Mouse (Mus musculus): ENCODE measurements around the gene Fam20c. TPM values are rescaled to one million over a fixed set of nuclear protein-coding genes. Genes with fewer than 3 reads are reported as not detected.
A peak's percentile ranks its signal among the peaks of the same experiment; 100 is the strongest.

The Fam20c gene
- polyA plus RNA-seq, 1 experiment from 2014 or later, result 4.3 TPM

GRCm38 (mm10) chr5:138782697-138783096 is 28.4 kb downstream of the Fam20c start:
- H3K9ac ChIP-seq, result no peak overlapping the region
- no peaks in the 10 kb centered on the region for H3K36me3 ChIP-seq
- no peaks in the 10 kb centered on the region for H3K9me3 ChIP-seq
- 81% methylated on average over 1 of the region's 1 CpGs for WGBS
- no peak overlapping the region for H3K27ac ChIP-seq
- peaks cover 14% of the 10 kb centered on the region for H3K4me1 ChIP-seq
- ATAC-seq (ENCODE audit: low FRiP score, low read depth), result no peak; the same call in 1 of the 2 replicates
- no peaks in the 10 kb centered on the region for H3K27me3 ChIP-seq
- no peak overlapping the region for H3K4me3 ChIP-seq
- no peak overlapping the region for H3K4me2 ChIP-seq (replicated peaks)

GRCm38 (mm10) chr5:138783181-138783580 is 28.9 kb downstream of the Fam20c start:
- H3K27me3 ChIP-seq, result no peaks in the 10 kb centered on the region
- 80% methylated on average over 8 of the region's 8 CpGs for WGBS
- H3K4me3 ChIP-seq, result no peak overlapping the region
- no peaks in the 10 kb centered on the region for H3K9me3 ChIP-seq
- no peak for ATAC-seq (ENCODE audit: low FRiP score, low read depth)
- no peaks in the 10 kb centered on the region for H3K36me3 ChIP-seq
- no peak overlapping the region for H3K4me2 ChIP-seq (replicated peaks)
- peaks cover 14% of the 10 kb centered on the region for H3K4me1 ChIP-seq
- H3K27ac ChIP-seq, result no peak overlapping the region
- no peak overlapping the region for H3K9ac ChIP-seq

- Histone ChIP-seq H3K27me3 (no peaks in the 10 kb centered on the region), H3K4me2 (replicated peaks) (no peak overlapping the region), H3K4me3 (no peak overlapping the region), H3K36me3 (no peaks in the 10 kb centered on the region), H3K9ac (no peak overlapping the region), H3K27ac (no peak overlapping the region), H3K4me1 (peaks cover 9% of the 10 kb centered on the region), H3K9me3 (no peaks in the 10 kb centered on the region)
- no peak for ATAC-seq (ENCODE audit: low FRiP score, low read depth)
- 87% methylated on average over 3 of the region's 3 CpGs for WGBS
Observed at GRCm38 (mm10) chr5:138785986-138786515, 31.7 kb downstream of the Fam20c start.

GRCm38 (mm10) chr5:138787648-138788047 is 33.3 kb downstream of the Fam20c start:
- H3K4me3 ChIP-seq, result no peak overlapping the region
- peaks cover 9% of the 10 kb centered on the region for H3K4me1 ChIP-seq
- no peak for ATAC-seq (ENCODE audit: low FRiP score, low read depth)
- no peak overlapping the region for H3K9ac ChIP-seq
- 81% methylated on average over 7 of the region's 7 CpGs for WGBS
- H3K36me3 ChIP-seq, result no peaks in the 10 kb centered on the region
- H3K9me3 ChIP-seq, result no peaks in the 10 kb centered on the region
- H3K27ac ChIP-seq, result no peak overlapping the region
- no peaks in the 10 kb centered on the region for H3K27me3 ChIP-seq
- H3K4me2 ChIP-seq (replicated peaks), result no peak overlapping the region

- H3K4me3 ChIP-seq, result no peak overlapping the region
- peaks cover 4% of the 10 kb centered on the region; the same call in 1 of the 2 replicates for H3K4me1 ChIP-seq
- H3K27ac ChIP-seq, result no peak overlapping the region
- H3K36me3 ChIP-seq, result no peaks in the 10 kb centered on the region
- no peak overlapping the region for H3K4me2 ChIP-seq (replicated peaks)
- no peaks in the 10 kb centered on the region for H3K9me3 ChIP-seq
- no peaks in the 10 kb centered on the region for H3K27me3 ChIP-seq
- no peak overlapping the region for H3K9ac ChIP-seq
- WGBS, result 50% methylated on average over 11 of the region's 11 CpGs
- no peak; the same call in 1 of the 2 replicates for ATAC-seq (ENCODE audit: low FRiP score, low read depth)
Observed at GRCm38 (mm10) chr5:138788481-138789211, 34.3 kb downstream of the Fam20c start.

- WGBS, result 81% methylated on average over 11 of the region's 11 CpGs
- H3K4me3 ChIP-seq, result no peak overlapping the region
- peaks cover 4% of the 10 kb centered on the region; the same call in 1 of the 2 replicates for H3K4me1 ChIP-seq
- no peaks in the 10 kb centered on the region for H3K9me3 ChIP-seq
- no peak overlapping the region for H3K9ac ChIP-seq
- ATAC-seq (ENCODE audit: low FRiP score, low read depth), result no peak
- H3K27ac ChIP-seq, result no peak overlapping the region
- no peak overlapping the region for H3K4me2 ChIP-seq (replicated peaks)
- H3K36me3 ChIP-seq, result no peaks in the 10 kb centered on the region
- H3K27me3 ChIP-seq, result no peaks in the 10 kb centered on the region
Observed at GRCm38 (mm10) chr5:138790954-138791480, 36.7 kb downstream of the Fam20c start.

- no peak for ATAC-seq (ENCODE audit: low FRiP score, low read depth)
- no peaks in the 10 kb centered on the region for H3K9me3 ChIP-seq
- H3K27ac ChIP-seq, result no peak overlapping the region
- H3K4me2 ChIP-seq (replicated peaks), result no peak overlapping the region
- WGBS, result 31% methylated on average over 7 of the region's 7 CpGs
- H3K27me3 ChIP-seq, result no peaks in the 10 kb centered on the region
- H3K9ac ChIP-seq, result 0 out of 2 replicates have a peak overlapping the region, but pooled peaks have one; percentile 4
- peaks cover 12% of the 10 kb centered on the region for H3K4me1 ChIP-seq
- H3K36me3 ChIP-seq, result 0 out of 2 replicates have a peak, but pooled peaks cover 5% of the 10 kb centered on the region
- no peak overlapping the region for H3K4me3 ChIP-seq
Observed at GRCm38 (mm10) chr5:138801588-138802116, 47.3 kb downstream of the Fam20c start.

GRCm38 (mm10) chr5:138804286-138804685 is 50.0 kb downstream of the Fam20c start:
- H3K36me3 ChIP-seq, result 0 out of 2 replicates have a peak, but pooled peaks cover 5% of the 10 kb centered on the region
- H3K4me2 ChIP-seq (replicated peaks), result no peak overlapping the region
- H3K9ac ChIP-seq, result no peak overlapping the region
- no peak overlapping the region for H3K27ac ChIP-seq
- ATAC-seq (ENCODE audit: low FRiP score, low read depth), result no peak
- H3K4me1 ChIP-seq, result peaks cover 12% of the 10 kb centered on the region
- 86% methylated on average over 5 of the region's 5 CpGs for WGBS
- no peaks in the 10 kb centered on the region for H3K9me3 ChIP-seq
- H3K27me3 ChIP-seq, result no peaks in the 10 kb centered on the region
- H3K4me3 ChIP-seq, result no peak overlapping the region

GRCm38 (mm10) chr5:138809767-138810166 is 55.5 kb downstream of the Fam20c start:
- WGBS, result 87% methylated on average over 6 of the region's 6 CpGs
- no peak overlapping the region for H3K4me3 ChIP-seq
- H3K4me1 ChIP-seq, result no peaks in the 10 kb centered on the region
- H3K4me2 ChIP-seq (replicated peaks), result no peak overlapping the region
- H3K9ac ChIP-seq, result no peak overlapping the region
- no peaks in the 10 kb centered on the region for H3K9me3 ChIP-seq
- H3K27ac ChIP-seq, result no peak overlapping the region
- H3K27me3 ChIP-seq, result no peaks in the 10 kb centered on the region
- ATAC-seq (ENCODE audit: low FRiP score, low read depth), result no peak
- H3K36me3 ChIP-seq, result 0 out of 2 replicates have a peak, but pooled peaks cover 5% of the 10 kb centered on the region

- Histone ChIP-seq H3K9me3 (0 out of 2 replicates have a peak, but pooled peaks cover 9% of the 10 kb centered on the region), H3K4me2 (replicated peaks) (peak within 1 kb of the TSS; percentile 67), H3K4me1 (peaks cover 18% of the 10 kb centered on the region), H3K9ac (peak within 1 kb of the TSS; percentile 35; the same call in 1 of the 2 replicates), H3K36me3 (no peaks in the 10 kb centered on the region), H3K27me3 (peaks cover 71% of the 10 kb centered on the region), H3K27ac (no peak within 1 kb of the TSS), H3K4me3 (peak within 1 kb of the TSS; percentile 38)
- ATAC-seq (ENCODE audit: low FRiP score, low read depth), result no peak
- 11% methylated on average over 21 of the region's 21 CpGs for WGBS
Observed at GRCm38 (mm10) chr5:138819780-138820179, 65.5 kb downstream of the Fam20c start, which contains the start of gene Gm5294. Gene Gm5294 (plus strand): TSS chr5:138820080.

- no peaks in the 10 kb centered on the region for H3K36me3 ChIP-seq
- no peak overlapping the region for H3K27ac ChIP-seq
- H3K27me3 ChIP-seq, result peaks cover 79% of the 10 kb centered on the region
- no peak for ATAC-seq (ENCODE audit: low FRiP score, low read depth)
- 0 out of 2 replicates have a peak, but pooled peaks cover 5% of the 10 kb centered on the region for H3K9me3 ChIP-seq
- H3K4me1 ChIP-seq, result peaks cover 18% of the 10 kb centered on the region
- peak overlapping the region; percentile 35; the same call in 1 of the 2 replicates for H3K9ac ChIP-seq
- peak overlapping the region; percentile 67 for H3K4me2 ChIP-seq (replicated peaks)
- peak overlapping the region; percentile 38 for H3K4me3 ChIP-seq
- WGBS, result 2% methylated on average over 39 of the region's 39 CpGs
Observed at GRCm38 (mm10) chr5:138820717-138821332, 66.5 kb downstream of the Fam20c start.

- no peak overlapping the region for H3K4me2 ChIP-seq (replicated peaks)
- no peak overlapping the region for H3K9ac ChIP-seq
- no peak for ATAC-seq (ENCODE audit: low FRiP score, low read depth)
- no peaks in the 10 kb centered on the region for H3K9me3 ChIP-seq
- WGBS, result 63% methylated on average over 3 of the region's 3 CpGs
- no peak overlapping the region for H3K27ac ChIP-seq
- peaks cover 56% of the 10 kb centered on the region for H3K27me3 ChIP-seq
- no peak overlapping the region for H3K4me3 ChIP-seq
- H3K4me1 ChIP-seq, result peaks cover 15% of the 10 kb centered on the region
- H3K36me3 ChIP-seq, result no peaks in the 10 kb centered on the region
Observed at GRCm38 (mm10) chr5:138825090-138825489, 70.8 kb downstream of the Fam20c start.
